Mouse (Mus musculus) midbrain, postnatal 0 days (tissue): Measurements from ENCODE around the gene 1810049J17Rik. TPM values are rescaled to one million over a fixed set of nuclear protein-coding genes. Genes with fewer than 3 reads are reported as not detected.

ENCODE experiments used
- ATAC-seq: fragments of 200-750 bp; cut with Nextera tagmentation; 2 replicates; pipeline ENCODE4 v1.8.0; 2017; ENCODE audit warnings: moderate number of reproducible peaks, mild to moderate bottlenecking, moderate TSS enrichment, moderate library complexity; ENCODE audit not compliant: low FRiP score
- DNase-seq: peaks from one replicate; pipeline ENCODE4 v3.0.0-alpha.2; 2015; ENCODE audit warnings: low spot score
- H3K27ac ChIP-seq: fragments of 300-500 bp; sonication (generic); 2 replicates; pipeline ENCODE4 v1.5.1; 2014; ENCODE audit warnings: low read depth, mild to moderate bottlenecking, low read length, mixed read lengths
- H3K27me3 ChIP-seq: fragments of 300-500 bp; sonication (generic); 2 replicates; pipeline ENCODE4 v1.6.1; 2014; ENCODE audit warnings: low read length, control low read depth, mixed read lengths; ENCODE audit not compliant: insufficient read depth
- H3K36me3 ChIP-seq: fragments of 300-500 bp; sonication (generic); 2 replicates; pipeline ENCODE4 v1.6.1; 2014; ENCODE audit warnings: low read length, control low read depth, mixed read lengths; ENCODE audit not compliant: insufficient read depth
- H3K4me1 ChIP-seq: fragments of 300-500 bp; sonication (generic); 2 replicates; pipeline ENCODE4 v1.6.1; 2014; ENCODE audit warnings: mild to moderate bottlenecking, control low read depth, antibody characterized with exemption, low read length, mixed read lengths; ENCODE audit not compliant: insufficient read depth
- H3K4me2 ChIP-seq: fragments of 300-500 bp; sonication (generic); 2 replicates; pipeline ENCODE4 v1.6.1; 2014; ENCODE audit warnings: low read depth, mild to moderate bottlenecking, low read length, mixed read lengths; ENCODE audit not compliant: poor library complexity, severe bottlenecking
- H3K4me3 ChIP-seq: fragments of 300-500 bp; sonication (generic); 2 replicates; pipeline ENCODE4 v1.5.1; 2014; ENCODE audit warnings: low read depth, mild to moderate bottlenecking, low read length, moderate library complexity
- H3K9ac ChIP-seq: fragments of 300-500 bp; sonication (generic); replicated peaks from 2 replicates; pipeline ENCODE4 v1.6.1; 2014; ENCODE audit warnings: mild to moderate bottlenecking, low read length, moderate library complexity, mixed read lengths; ENCODE audit not compliant: poor library complexity, severe bottlenecking
- H3K9me3 ChIP-seq: fragments of 300-500 bp; sonication (generic); 2 replicates; pipeline ENCODE4 v1.6.1; 2016; ENCODE audit warnings: low read length, control low read depth
- CTCF ChIP-seq: IDR thresholded peaks from 2 replicates; pipeline ENCODE4 v1.5.1; 2016; ENCODE audit warnings: antibody characterized with exemption, mild to moderate bottlenecking
- WGBS: fragments of 180-500 bp; shearing (Covaris S2); extraction: QIAGEN DNeasy Blood & Tissue Kit; methylation state at CpG from one replicate; pipeline ENCODE4 v1.1.7; 2014; 5-methylcytosine and 5-hydroxymethylcytosine counted together
- polyA plus RNA-seq: library from polyadenylated mRNA; unstranded; fragments of >200 nt; fragmentation: Nextera tagmentation; extraction: Ambion mirVana; gene quantifications from 2 replicates; pipeline ENCODE4 v1.2.1, GENCODE M21; 2015
- total RNA-seq: library from RNA; depleted of rRNA; stranded (reverse); fragments of >200 nt; gene quantifications from 2 replicates; pipeline ENCODE4 v1.2.3, GENCODE M21; 2014

The 1810049J17Rik gene
- total and polyA plus RNA-seq, 2 experiments from 2014 or later: 0.96 TPM; not detected in 1

DNA sequence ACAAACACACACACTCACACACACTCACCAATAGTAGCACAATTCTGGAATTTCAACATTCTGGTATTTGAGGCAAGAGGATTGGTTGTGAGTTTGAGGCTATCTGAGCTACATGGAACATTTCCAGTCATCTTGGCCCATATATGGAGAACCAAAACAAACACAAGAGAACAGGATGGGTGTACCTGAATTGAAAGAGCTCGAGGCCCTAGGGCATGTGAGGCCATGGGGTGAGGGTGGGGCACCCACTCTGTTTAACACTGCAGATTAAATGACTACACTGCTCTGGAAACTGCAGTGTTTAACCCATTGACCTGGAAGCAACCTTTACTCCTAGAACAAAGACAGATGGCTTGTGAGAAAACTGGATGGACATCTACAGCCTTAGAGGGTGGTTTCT is 8.4 kb downstream of the 1810049J17Rik start:
- WGBS: 50% methylated on average over 1 of the region's 1 CpGs
- DNase-seq (no peak), ATAC-seq (no peak)
- no peak for TF ChIP-seq CTCF
- no peak overlapping the region for H3K9ac ChIP-seq
- no peaks in the 10 kb centered on the region for H3K36me3 ChIP-seq
- no peak overlapping the region for H3K4me3 ChIP-seq
- H3K4me1 ChIP-seq: no peaks in the 10 kb centered on the region
- H3K27me3 ChIP-seq: no peaks in the 10 kb centered on the region
- H3K27ac ChIP-seq: no peak overlapping the region
- no peaks in the 10 kb centered on the region for H3K9me3 ChIP-seq
- no peak overlapping the region for H3K4me2 ChIP-seq

DNA sequence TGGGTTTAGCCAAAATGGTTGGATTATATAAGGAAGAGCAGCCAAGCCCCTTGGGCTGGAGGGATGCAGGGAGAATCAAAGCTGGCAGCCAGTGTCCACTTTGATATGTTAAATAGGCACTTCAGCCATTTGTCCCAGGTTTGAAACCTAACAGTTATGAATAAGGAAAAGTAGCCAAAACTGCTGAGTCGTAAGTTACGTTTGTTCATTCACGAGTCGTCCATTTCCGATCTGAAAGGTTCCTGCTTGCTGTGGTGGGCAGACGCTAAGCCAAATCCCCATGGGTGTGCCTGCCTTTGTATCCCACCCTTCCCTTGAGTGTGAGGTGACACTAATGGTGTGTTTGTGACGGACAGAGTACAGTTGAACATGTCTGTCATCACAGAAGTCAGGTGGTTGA is 10.2 kb downstream of the 1810049J17Rik start:
- H3K9me3 ChIP-seq: no peaks in the 10 kb centered on the region
- H3K27ac ChIP-seq: no peak overlapping the region
- 88% methylated on average over 7 of the region's 7 CpGs for WGBS
- no peak overlapping the region for H3K4me3 ChIP-seq
- H3K36me3 ChIP-seq: no peaks in the 10 kb centered on the region
- no peaks in the 10 kb centered on the region for H3K4me1 ChIP-seq
- no peak overlapping the region for H3K9ac ChIP-seq
- no peaks in the 10 kb centered on the region for H3K27me3 ChIP-seq
- TF ChIP-seq CTCF: no peak
- ATAC-seq: no peak
- no peak for DNase-seq
- no peak overlapping the region for H3K4me2 ChIP-seq

DNA sequence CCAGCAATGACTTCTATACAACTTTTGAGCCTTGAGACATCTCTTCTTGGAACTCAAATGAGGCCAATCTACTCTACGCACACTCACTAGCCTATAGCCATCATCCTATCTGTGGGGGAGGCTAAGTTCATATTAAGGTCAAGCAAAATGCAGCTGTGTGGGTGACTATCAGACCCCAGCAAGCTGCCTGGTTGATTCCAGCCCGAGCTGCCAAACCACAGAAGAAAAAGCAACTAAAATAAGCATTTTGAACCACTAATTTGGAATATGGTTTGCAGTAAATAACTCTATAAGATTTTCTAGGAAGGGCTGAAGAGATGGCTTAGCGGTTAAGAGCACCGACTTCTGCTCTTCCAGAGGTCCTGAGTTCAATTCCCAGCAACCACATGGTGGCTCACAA is 11.0 kb downstream of the 1810049J17Rik start:
- Histone ChIP-seq H3K4me2 (no peak overlapping the region), H3K4me1 (no peaks in the 10 kb centered on the region), H3K27ac (no peak overlapping the region), H3K4me3 (no peak overlapping the region), H3K27me3 (no peaks in the 10 kb centered on the region), H3K36me3 (no peaks in the 10 kb centered on the region), H3K9me3 (no peaks in the 10 kb centered on the region), H3K9ac (no peak overlapping the region)
- WGBS: 88% methylated on average over 4 of the region's 4 CpGs
- no peak for TF ChIP-seq CTCF
- ATAC-seq (no peak), DNase-seq (no peak)

DNA sequence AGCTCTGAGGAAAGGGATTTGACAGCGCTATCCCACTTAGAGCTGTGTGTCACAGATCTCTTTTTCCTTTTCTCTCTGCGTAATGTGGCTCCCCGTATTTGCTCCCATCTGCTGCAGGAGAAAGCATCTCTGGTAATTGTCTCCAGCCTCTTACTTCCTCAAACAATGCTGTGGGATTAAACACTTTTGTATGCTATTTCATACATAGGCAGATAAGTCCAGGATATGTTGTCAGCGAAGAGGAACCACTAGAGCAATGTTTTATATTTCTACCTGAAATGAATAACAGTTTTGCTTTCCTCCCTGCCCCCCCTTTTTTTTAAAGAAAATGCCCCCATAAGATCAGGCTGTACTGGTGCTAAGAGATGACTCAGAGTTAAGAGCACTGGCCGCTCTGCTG is 13.2 kb downstream of the 1810049J17Rik start:
- no peak for TF ChIP-seq CTCF
- ATAC-seq: no peak
- Histone ChIP-seq H3K4me2 (no peak overlapping the region), H3K9ac (no peak overlapping the region), H3K27ac (no peak overlapping the region), H3K9me3 (no peaks in the 10 kb centered on the region), H3K4me1 (no peaks in the 10 kb centered on the region), H3K27me3 (no peaks in the 10 kb centered on the region), H3K36me3 (no peaks in the 10 kb centered on the region), H3K4me3 (no peak overlapping the region)
- DNase-seq: no peak
- WGBS: 87% methylated on average over 5 of the region's 5 CpGs

DNA sequence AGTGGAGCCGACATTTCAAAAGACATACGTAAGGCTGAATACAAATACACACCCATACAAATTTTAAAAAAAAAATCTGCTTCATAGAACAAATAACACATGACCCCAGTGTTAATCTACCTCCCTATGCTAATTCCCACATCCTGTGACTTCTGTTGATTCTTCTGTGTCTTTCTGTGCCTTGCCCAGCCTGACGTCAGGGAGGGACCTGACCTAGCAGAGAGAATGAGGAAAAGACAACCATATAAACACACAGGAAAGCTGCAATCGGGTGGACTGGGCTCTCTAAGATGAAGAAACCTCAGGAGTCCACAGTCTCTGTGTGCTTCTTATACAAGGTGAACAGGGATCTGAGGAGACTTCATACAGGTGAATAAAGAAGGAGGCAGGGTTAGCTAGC is 14.6 kb downstream of the 1810049J17Rik start:
- WGBS: 71% methylated on average over 4 of the region's 4 CpGs
- no peak overlapping the region for H3K4me3 ChIP-seq
- no peaks in the 10 kb centered on the region for H3K27me3 ChIP-seq
- DNase-seq (no peak), ATAC-seq (no peak)
- no peaks in the 10 kb centered on the region for H3K9me3 ChIP-seq
- H3K27ac ChIP-seq: no peak overlapping the region
- no peak overlapping the region for H3K4me2 ChIP-seq
- no peaks in the 10 kb centered on the region for H3K4me1 ChIP-seq
- no peak for TF ChIP-seq CTCF
- no peaks in the 10 kb centered on the region for H3K36me3 ChIP-seq
- no peak overlapping the region for H3K9ac ChIP-seq

DNA sequence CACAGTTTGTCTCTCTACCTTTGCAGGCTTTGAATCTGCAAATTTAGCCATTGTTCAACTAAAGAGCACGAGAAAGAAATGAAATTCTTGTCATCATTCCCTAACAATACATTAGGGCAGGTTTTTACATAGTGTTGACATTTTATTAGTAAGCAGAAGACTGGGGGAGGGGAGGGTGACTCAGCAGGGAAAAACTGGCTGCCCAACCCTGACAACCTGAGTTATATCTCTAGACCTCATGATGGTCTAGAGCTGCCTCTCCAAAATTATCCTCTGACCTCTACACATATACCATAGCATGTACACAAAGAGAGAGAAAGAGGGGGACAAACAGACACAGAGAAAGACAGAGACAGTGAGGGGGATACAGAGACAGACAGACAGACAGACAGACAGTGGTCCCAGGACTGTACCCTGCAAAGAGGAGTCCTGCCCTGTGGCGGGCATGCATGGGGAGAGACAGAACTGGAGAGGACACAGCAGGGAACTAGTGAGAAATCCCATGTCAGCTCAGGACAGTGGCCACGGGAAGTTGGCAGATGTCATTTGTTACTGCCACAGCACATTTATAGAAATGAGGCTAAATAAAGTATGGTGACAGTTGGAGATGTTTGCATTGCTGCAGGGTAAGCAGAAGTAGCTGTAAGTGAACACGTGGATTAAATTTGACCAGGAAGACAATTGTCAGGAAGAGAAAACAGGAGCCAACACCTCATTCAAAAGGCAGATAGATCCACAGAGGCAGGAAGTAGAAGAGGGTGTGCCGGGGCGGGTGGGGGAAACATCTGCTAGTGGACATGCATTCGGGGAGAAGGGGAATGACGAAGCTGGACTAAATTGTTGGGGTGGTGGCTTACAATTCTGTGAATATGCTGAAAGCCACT is 15.3 kb downstream of the 1810049J17Rik start:
- H3K27me3 ChIP-seq: no peaks in the 10 kb centered on the region
- H3K27ac ChIP-seq: no peak overlapping the region
- H3K4me3 ChIP-seq: no peak overlapping the region
- 62% methylated on average over 8 of the region's 8 CpGs for WGBS
- H3K4me1 ChIP-seq: no peaks in the 10 kb centered on the region
- no peaks in the 10 kb centered on the region for H3K36me3 ChIP-seq
- H3K9me3 ChIP-seq: no peaks in the 10 kb centered on the region
- no peak for DNase-seq
- TF ChIP-seq CTCF: no peak
- ATAC-seq: no peak
- no peak overlapping the region for H3K9ac ChIP-seq
- H3K4me2 ChIP-seq: no peak overlapping the region
